8 mouse cellular contexts compared by ENCODE assay signal in the genomic region with DNA sequence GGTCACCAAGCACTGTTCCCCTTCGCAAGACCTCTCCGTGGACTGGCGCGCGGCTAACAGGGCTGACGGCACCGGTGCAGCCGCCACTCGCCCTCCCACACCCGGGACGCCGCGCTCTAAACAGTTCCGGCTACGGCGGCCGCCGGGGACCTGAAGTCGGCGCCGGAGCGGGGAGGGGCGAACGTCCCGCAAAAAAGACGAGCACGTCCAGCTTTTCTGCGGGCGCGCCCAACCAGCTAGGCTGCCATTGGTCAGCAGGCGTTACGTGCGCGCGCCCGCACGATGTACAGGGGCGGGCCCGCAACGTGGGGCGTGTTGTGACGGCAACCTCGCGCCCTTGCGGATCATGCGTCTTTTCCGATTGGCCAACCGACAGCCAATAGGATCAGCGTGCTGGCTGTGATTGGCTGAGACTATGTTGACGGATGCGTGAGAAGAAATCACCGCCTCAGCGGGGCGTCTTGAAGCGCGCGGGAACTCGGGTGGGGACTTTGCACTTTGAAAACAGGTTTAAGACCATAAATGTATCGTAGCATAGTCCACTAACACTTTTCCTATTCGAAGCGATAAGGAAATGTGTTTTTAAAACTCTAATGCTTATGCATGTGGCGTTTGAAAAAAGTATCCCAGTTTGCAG. TPM values are rescaled to one million over a fixed set of nuclear protein-coding genes. Genes with fewer than 3 reads are reported as not detected.
DNase-seq lines count a peak whose midpoint lies in the region; ATAC-seq lines count a peak whose summit lies in the region.

Cramp1l (minus strand) TSS at position 134 of the 637 bp plus-strand sequence.
Ift140 (plus strand) TSS at position 431 of the 637 bp plus-strand sequence.

- peak; percentile 99 for DNase-seq in adrenal gland, adult (ENCODE audit: inconsistent age in 2 of 2, low spot score in 1 of 2)
- peak; percentile 99 for DNase-seq in embryo, embryonic 10.5 days (ENCODE audit: low spot score)
- peak; percentile 99 for DNase-seq in gastrocnemius, postnatal 14 days
- peak; percentile 99 to 100 for DNase-seq in left cerebral cortex, postnatal 10 days (ENCODE audit: extremely low spot score in 1 of 2, low spot score in 2 of 2)
- peak; percentile 100 for DNase-seq in right cerebral cortex, postnatal 25 days
- DNase-seq in urinary bladder, postnatal 4 days (ENCODE audit: low spot score in 2 of 2), result peak; percentile 98 to 99

- peak; percentile 96 for ATAC-seq in inflammation-experienced regulatory T-cells, adult 6 months
- peak; percentile 90 for ATAC-seq in megakaryocyte-erythroid progenitor cell, adult 5-6 weeks (replicated peaks; ENCODE audit: low FRiP score, low TSS enrichment, poor library complexity, severe bottlenecking)

- intact Hi-C loops in gastrocnemius, postnatal 14 days (cut with DNase I; ENCODE audit: low total_unique reads), result no loop called here
- intact Hi-C loops in left cerebral cortex, postnatal 10 days (cut with DNase I), result no loop called here

RNA-seq across cellular contexts. Expression of gene Cramp1l, which starts in this region (rescaled TPM):
- total RNA-seq in gastrocnemius, postnatal 14 days (2021), result 1 to 10 TPM; 7.1 to 7.3 TPM
- 10 to 100 TPM; 10.7 to 22.5 (median 17.2) TPM for polyA plus RNA-seq in inflammation-experienced regulatory T-cells, adult 6 months (2017; shearing (Covaris generic))
- 10 to 100 TPM; 24.0 to 25.0 TPM for total RNA-seq in left cerebral cortex, postnatal 10 days (2021)
- 31.2 and 38.1 TPM in 2 replicates for total RNA-seq in megakaryocyte-erythroid progenitor cell, adult 5-6 weeks (2014; fragmentation: Nextera tagmentation)
- total RNA-seq in megakaryocyte-erythroid progenitor cell, adult 5-6 weeks (2017), result 10.1 and 10.9 TPM in 2 replicates

RNA-seq across cellular contexts. Expression of gene Ift140, which starts in this region (rescaled TPM):
- total RNA-seq in gastrocnemius, postnatal 14 days (2021), result 1 to 10 TPM; 2.9 to 4.1 TPM
- polyA plus RNA-seq in inflammation-experienced regulatory T-cells, adult 6 months (2017; shearing (Covaris generic)), result 10 to 100 TPM; 15.7 to 18.8 (median 17.2) TPM
- 10 to 100 TPM; 25.4 to 28.9 TPM for total RNA-seq in left cerebral cortex, postnatal 10 days (2021)
- total RNA-seq in megakaryocyte-erythroid progenitor cell, adult 5-6 weeks (2014; fragmentation: Nextera tagmentation), result 32.0 and 32.1 TPM in 2 replicates
- total RNA-seq in megakaryocyte-erythroid progenitor cell, adult 5-6 weeks (2017), result 27.6 and 33.9 TPM in 2 replicates

Comparison
In these comparisons a context has a peak if more than half of its experiments do, and no peak if none do; other contexts are left out.
1. Peak in every context shown above with its lines: DNase-seq and ATAC-seq.
2. RNA of gene Ift140 (total RNA-seq): 27.6 to 33.9 TPM in megakaryocyte-erythroid progenitor cell, adult 5-6 weeks and 25.4 to 28.9 TPM in left cerebral cortex, postnatal 10 days; 2.9 to 4.1 TPM in gastrocnemius, postnatal 14 days; every median in the first group is over 4 times any median in the second.